Mouse (Mus musculus): ENCODE data around the gene Gm8122. TPM values are rescaled to one million over a fixed set of nuclear protein-coding genes. Genes with fewer than 3 reads are reported as not detected.

Gene Gm8122
- polyA plus RNA-seq (2021; fragmentation: Nextera tagmentation) = not detected in 2 replicates
- long read RNA-seq, experiment 1 = 0 reads
- long read RNA-seq, experiment 2 = 0 reads

GRCm38 (mm10) chr14:43235204-43235603 lies at the start of gene Gm8122:
Gene Gm8122, minus strand, starts transcription at chr14:43235304.

GRCm38 (mm10) chr14:43274986-43275511 lies 39.9 kb upstream of the Gm8122 start, which contains the start of gene Gm9732:
Gene Gm9732, plus strand, starts transcription at chr14:43275036.

GRCm38 (mm10) chr14:43258349-43258748 lies 23.2 kb upstream of the Gm8122 start, which contains the start of gene Gm8126:
Gene Gm8126, plus strand, starts transcription at chr14:43258649.

Other genes starting within 250 kb of the Gm8122 start
- gene Gm8082, start 241.7 kb downstream of the Gm8122 start, polyA plus RNA-seq (2021; fragmentation: Nextera tagmentation) = not detected in 2 replicates
- not detected in 2 replicates for gene Gm10376, start 219.7 kb downstream of the Gm8122 start, polyA plus RNA-seq (2021; fragmentation: Nextera tagmentation)
- gene Gm8094, start 158.7 kb downstream of the Gm8122 start, polyA plus RNA-seq (2021; fragmentation: Nextera tagmentation) = not detected in 2 replicates
- gene Gm8104, start 134.7 kb downstream of the Gm8122 start, polyA plus RNA-seq (2021; fragmentation: Nextera tagmentation) = 0.16 TPM in 1 of 2 replicates, not detected in the other
- gene Gm7233, start 55.4 kb downstream of the Gm8122 start, polyA plus RNA-seq (2021; fragmentation: Nextera tagmentation) = not detected in 2 replicates
- not detected in 2 replicates for gene Gm8126, start 23.3 kb upstream of the Gm8122 start, polyA plus RNA-seq (2021; fragmentation: Nextera tagmentation)
- gene Gm9732, start 39.7 kb upstream of the Gm8122 start, polyA plus RNA-seq (2021; fragmentation: Nextera tagmentation) = not detected in 2 replicates
- not detected in 2 replicates for gene Gm8127, start 58.5 kb upstream of the Gm8122 start, polyA plus RNA-seq (2021; fragmentation: Nextera tagmentation)
- gene 1700001F09Rik, start 112.5 kb upstream of the Gm8122 start, polyA plus RNA-seq (2021; fragmentation: Nextera tagmentation) = not detected in 2 replicates
- not detected in 2 replicates for gene Gm8138, start 181.0 kb upstream of the Gm8122 start, polyA plus RNA-seq (2021; fragmentation: Nextera tagmentation)